Mouse (Mus musculus) neutrophil, adult 65 days (primary cell): ENCODE data around the gene 1700018B08Rik. TPM values are rescaled to one million over a fixed set of nuclear protein-coding genes. Genes with fewer than 3 reads are reported as not detected.

ENCODE experiments used
- total RNA-seq: library from RNA; stranded (reverse); gene quantifications from 2 replicates; pipeline ENCODE4 v1.2.4, GENCODE M21; 2023

Gene 1700018B08Rik
- total RNA-seq: not detected in 2 replicates

GRCm38 (mm10) chr8:121544276-121544785, at the start of gene 1700018B08Rik:
1700018B08Rik (minus strand) TSS chr8:121544320.

DNA sequence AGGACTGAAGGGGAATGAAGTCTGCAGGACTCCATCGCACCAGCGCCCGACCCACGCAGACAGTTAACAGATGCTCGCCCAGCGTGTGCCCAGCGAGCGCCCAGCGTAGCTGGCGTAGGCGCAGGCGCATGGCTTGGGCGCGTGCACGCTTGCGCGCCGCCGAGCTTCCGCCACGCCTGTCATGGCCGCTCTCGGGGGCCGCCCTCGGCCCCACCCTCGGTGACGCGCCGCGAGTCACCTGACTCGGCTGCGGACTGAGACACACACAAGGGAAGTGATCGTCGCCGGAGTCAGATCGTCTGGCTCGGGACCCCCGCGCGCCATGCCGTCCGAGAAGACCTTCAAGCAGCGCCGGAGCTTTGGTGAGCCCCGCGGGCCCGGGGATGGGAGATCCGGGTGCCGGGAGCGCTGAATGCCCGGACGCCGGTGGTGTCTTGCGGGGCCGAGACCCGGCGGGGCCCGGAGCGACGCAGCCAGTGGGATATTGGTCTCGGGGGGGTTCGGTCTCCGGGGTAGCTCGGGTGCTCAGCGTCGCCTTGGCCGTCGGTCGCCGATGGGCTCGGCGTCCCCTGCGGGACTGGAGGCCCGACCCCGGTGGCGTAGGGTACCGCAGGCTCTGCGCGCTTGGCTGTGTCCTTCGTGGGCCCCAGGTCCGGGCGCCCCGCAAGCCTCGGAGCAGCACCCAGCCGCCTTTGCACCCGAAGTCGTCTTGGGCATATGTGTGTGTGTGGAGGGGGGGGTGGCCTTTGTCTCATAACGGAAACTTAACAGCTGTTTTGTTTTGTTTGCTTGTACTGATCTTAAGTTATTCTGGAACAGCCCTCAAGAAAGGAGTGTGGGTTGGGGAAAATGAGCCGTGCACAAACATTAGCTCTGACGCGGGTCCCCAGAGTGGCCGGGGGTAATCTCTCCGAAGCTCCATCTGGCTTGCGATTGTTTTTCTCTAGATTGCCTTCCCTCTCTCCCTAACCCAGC, 46.4 kb upstream of the 1700018B08Rik start, which contains the start of gene Map1lc3b:
TSS of gene Map1lc3b (plus strand) at position 159 of the 975 bp plus-strand sequence.

GRCm38 (mm10) chr8:121578676-121579451, 34.7 kb upstream of the 1700018B08Rik start, which contains the start of gene Fbxo31:
Fbxo31 (minus strand) TSS chr8:121578806.

Other genes starting within 250 kb of the 1700018B08Rik start
- gene Fbxo31, start 34.5 kb upstream of the 1700018B08Rik start, total RNA-seq: 32.0 and 55.4 TPM in 2 replicates
- gene Map1lc3b, start 46.0 kb upstream of the 1700018B08Rik start, total RNA-seq: 441 and 453 TPM in 2 replicates
- gene Zcchc14, start 108.6 kb upstream of the 1700018B08Rik start, total RNA-seq: 0.07 and 0.16 TPM in 2 replicates
- 0.16 TPM in 1 of 2 replicates, not detected in the other for gene Jph3, start 185.3 kb upstream of the 1700018B08Rik start, total RNA-seq